Mouse (Mus musculus) right cerebral cortex, postnatal 36 days (tissue): ENCODE data around the gene Zic5.

Experiments used
- DNase-seq, 2 experiments: peaks; one replicate each; pipeline ENCODE4 v3.0.0; 2022; ENCODE audit warnings: low spot score in 2 of 2, mixed read lengths in 1 of 2

The Zic5 gene

GRCm38 (mm10) chr14:122464763-122465741, at the start of gene Zic5:
Gene Zic5, minus strand, starts transcription at chr14:122465677.
- DNase-seq = no peak

GRCm38 (mm10) chr14:122513511-122514036, 48.1 kb upstream of the Zic5 start:
- DNase-seq = no peak

GRCm38 (mm10) chr14:122511519-122511918, 46.0 kb upstream of the Zic5 start:
- DNase-seq = no peak

GRCm38 (mm10) chr14:122509058-122509457, 43.6 kb upstream of the Zic5 start:
- DNase-seq = no peak

GRCm38 (mm10) chr14:122492015-122492414, 26.5 kb upstream of the Zic5 start:
- DNase-seq = no peak

- no peak for DNase-seq
These were observed 26.0 kb upstream of the Zic5 start for GRCm38 (mm10) chr14:122491521-122491920.

- no peak for DNase-seq
These were observed 25.2 kb upstream of the Zic5 start, which contains the start of gene Gm10837 for GRCm38 (mm10) chr14:122490441-122491328. Gene Gm10837, plus strand, starts transcription at chr14:122490586.

- no peak for DNase-seq
These were observed 24.4 kb upstream of the Zic5 start for GRCm38 (mm10) chr14:122489686-122490414.

- no peak for DNase-seq
These were observed 23.6 kb upstream of the Zic5 start for GRCm38 (mm10) chr14:122489041-122489440.

- no peak for DNase-seq
These were observed 21.9 kb upstream of the Zic5 start for GRCm38 (mm10) chr14:122487366-122487765.

- no peak for DNase-seq
These were observed 21.1 kb upstream of the Zic5 start for GRCm38 (mm10) chr14:122486611-122487010.

- DNase-seq = no peak
These were observed 20.2 kb upstream of the Zic5 start for GRCm38 (mm10) chr14:122485635-122486181.

- DNase-seq = no peak
These were observed 19.5 kb upstream of the Zic5 start for GRCm38 (mm10) chr14:122484844-122485551.

GRCm38 (mm10) chr14:122484458-122484843, 19.0 kb upstream of the Zic5 start:
- DNase-seq = no peak

GRCm38 (mm10) chr14:122483556-122484421, 18.3 kb upstream of the Zic5 start:
- DNase-seq = no peak

- no peak for DNase-seq
These were observed 17.5 kb upstream of the Zic5 start for GRCm38 (mm10) chr14:122483024-122483385.

GRCm38 (mm10) chr14:122482081-122483023, 16.9 kb upstream of the Zic5 start:
- no peak for DNase-seq

GRCm38 (mm10) chr14:122481181-122481580, 15.7 kb upstream of the Zic5 start:
- DNase-seq = no peak
